Mouse (Mus musculus) B cell, adult 2 months (primary cell): ENCODE results near the gene Trhde.

Experiments used
- DNase-seq, 2 experiments: peaks; one replicate each; pipeline ENCODE4 v3.0.0; 2022

Gene Trhde

GRCm38 (mm10) chr10:114802161-114802651 lies at the start of gene Trhde:
Gene Trhde (minus strand): TSS chr10:114802307.
- DNase-seq = no peak

DNA sequence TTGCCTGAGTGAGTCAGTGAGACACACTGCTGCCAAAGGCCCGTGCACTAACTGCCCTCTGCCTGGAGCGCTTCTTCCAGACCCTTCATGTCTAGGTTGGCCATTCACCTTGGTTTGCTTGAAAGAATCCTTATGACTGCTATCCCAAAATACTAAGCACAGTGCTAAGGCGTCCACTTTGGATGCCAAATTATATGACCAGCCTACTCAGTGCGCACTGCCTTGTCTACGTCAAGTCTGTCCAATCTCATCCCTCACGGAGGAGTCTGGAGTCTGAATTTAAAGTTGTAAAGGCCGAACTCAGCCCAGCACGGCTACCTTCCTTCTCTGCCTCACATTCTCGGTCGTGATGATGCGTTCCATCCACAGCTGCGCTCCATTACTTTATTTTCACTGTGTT lies 39.9 kb upstream of the Trhde start:
- no peak for DNase-seq

DNA sequence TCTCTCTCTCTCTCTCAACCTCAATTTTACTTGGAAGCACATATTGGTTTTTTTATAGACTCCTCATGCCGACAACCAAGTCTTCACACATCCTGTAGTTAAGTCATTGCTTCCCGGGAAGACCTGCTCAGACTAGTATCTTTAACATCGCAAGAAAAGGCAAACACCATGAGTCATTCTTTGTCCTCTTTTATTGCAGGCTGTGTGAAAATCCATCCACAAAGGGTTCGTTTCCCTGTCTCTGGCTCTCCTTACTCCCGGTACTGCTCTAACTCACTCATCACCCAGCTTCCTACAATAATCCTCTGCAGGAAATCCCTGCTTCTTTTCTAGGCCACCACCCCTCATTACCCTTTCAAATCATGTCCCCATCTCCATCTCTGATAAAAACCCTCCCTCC lies 39.3 kb upstream of the Trhde start:
- DNase-seq = no peak

- no peak for DNase-seq
These were observed 29.2 kb upstream of the Trhde start for GRCm38 (mm10) chr10:114831313-114831712.

DNA sequence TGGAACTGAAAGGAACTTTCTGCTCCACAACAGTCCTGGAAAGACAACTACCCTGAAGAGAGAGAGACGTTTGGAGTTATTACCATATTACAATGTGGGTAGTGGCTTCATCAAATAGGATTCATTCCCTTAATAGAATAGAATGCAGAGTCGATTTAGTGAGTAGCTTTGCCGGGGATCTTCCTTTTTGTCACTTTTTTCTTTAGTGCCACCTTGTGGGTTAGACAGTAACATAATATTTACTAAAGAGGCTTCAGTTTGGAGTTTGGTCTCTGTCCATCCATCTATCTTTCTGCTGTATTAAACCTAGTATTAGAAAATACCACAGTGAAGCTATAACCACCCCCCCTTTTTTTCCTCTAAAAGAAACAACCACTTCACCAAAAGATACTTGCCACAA lies 6.7 kb upstream of the Trhde start:
- DNase-seq = no peak

GRCm38 (mm10) chr10:114805884-114806283 lies 3.8 kb upstream of the Trhde start:
- no peak for DNase-seq

GRCm38 (mm10) chr10:114801457-114802160 lies 498 bp downstream of the Trhde start:
- DNase-seq = no peak

- no peak for DNase-seq
These were observed 1.5 kb downstream of the Trhde start for GRCm38 (mm10) chr10:114800331-114801304.

GRCm38 (mm10) chr10:114799481-114799880 lies 2.6 kb downstream of the Trhde start:
- no peak for DNase-seq

- DNase-seq = no peak
These were observed 3.3 kb downstream of the Trhde start for GRCm38 (mm10) chr10:114798788-114799187.

DNA sequence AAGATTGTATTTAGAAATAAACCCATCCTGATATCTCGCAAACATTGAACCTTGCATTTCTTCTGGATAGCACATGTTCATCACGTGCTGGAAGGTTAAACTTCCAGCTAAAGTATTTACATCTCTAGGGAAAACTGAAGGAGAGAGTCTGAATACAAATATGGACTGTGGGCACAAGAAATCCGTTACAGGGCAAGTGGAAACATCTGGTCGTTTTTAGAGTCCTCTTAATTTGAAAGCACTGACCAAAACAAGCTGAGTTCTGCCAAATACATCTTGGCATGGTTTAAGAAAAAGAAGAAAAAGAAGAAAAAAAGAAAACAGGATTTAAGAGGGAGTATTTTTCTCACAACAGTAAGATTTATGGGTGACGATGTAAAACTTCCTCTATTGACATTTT lies 3.9 kb downstream of the Trhde start:
- DNase-seq = no peak

DNA sequence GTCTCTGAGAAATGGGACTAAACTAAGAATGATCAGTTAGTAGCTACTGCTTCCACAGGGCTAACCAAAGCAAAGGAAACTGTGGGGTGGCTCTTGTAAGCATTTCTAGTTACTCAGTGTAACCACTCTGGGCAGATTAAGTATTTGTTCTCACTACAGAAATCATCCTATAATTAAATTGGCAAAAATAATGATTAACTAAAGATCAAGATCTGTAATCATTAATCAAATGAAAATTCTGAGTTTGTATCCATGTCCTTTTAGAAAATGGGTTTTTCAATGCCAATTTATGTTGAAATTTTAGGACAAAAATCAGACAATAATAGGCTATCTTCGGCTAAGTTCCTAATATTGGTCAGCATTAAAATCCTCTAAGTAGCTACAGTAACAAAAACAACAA lies 4.4 kb downstream of the Trhde start:
- no peak for DNase-seq

DNA sequence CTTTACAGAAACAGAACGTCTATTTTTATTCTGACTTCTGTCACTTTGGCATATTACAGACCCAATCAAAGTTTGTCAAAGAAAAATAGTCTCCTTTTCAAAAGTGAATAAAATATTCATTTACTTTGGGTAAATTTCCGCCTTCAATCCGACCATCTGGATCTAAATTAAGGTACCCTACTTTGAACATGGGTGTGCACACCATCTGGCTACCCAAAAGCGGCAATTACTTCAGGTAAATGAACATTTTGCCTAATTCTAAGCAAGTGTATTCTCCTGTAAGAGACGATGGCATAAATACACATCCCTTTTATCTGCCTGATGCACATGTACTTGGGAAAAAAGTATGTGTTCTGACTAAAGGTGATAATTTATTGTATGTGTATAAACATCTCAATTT lies 5.2 kb downstream of the Trhde start:
- no peak for DNase-seq

DNA sequence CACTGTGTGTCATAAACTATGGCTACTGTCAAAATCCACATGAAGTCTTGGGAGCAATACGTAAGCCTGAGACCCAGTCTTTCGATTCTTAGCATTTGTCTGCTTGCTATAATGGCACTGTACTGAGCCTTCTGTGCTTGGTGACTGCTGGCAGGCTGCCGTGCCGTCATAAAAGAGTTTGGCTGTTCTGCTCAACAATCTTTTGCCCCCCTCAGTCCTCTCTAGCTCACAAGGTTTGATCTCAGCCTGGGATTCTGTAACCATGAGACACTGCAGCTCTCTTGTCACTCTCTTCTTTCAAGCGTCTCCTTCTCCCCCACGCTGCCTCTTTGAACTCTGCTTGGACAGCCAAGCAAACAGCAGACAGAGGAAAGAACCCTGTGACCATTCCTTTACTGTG lies 7.9 kb downstream of the Trhde start:
- no peak for DNase-seq

GRCm38 (mm10) chr10:114765914-114766313 lies 36.2 kb downstream of the Trhde start:
- no peak for DNase-seq

DNA sequence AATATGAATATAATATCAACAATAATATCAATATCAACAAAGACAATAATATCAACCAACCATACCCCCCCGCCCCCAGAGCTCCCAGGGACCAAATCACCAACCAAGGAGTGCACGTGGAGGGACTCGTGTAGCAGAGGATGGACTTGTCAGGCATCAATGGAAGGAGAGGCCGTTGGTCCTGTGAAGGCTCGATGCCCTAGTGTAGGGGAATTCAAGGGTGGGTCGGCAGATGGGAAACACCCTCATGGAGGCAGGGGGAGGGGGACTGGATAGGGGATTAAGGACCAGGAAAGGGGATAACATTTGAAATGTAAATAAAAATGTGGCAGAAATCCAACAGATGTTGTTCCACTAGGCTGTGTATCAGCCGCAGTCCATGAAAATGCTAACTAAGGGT lies 40.0 kb downstream of the Trhde start:
- no peak for DNase-seq

- DNase-seq = no peak
These were observed 42.9 kb downstream of the Trhde start for GRCm38 (mm10) chr10:114759240-114759639.

DNA sequence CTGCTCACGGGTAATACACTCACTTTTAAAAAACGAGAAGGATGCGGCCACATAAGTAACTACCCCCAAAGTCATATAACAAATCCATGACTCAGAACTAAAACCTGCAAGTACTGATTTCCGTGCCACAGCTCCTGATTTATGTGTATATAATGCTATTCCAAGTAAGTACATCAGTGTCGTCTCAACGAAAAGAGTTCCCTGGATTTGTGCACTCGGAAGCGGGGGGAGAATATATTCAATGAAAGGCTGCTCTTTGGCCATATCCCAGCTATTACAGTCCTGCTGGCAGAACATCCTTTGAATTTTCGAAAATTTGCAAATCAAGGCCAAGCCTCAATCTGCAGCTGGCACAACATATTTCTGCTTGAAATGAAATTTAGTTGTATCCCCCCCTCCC lies 43.5 kb downstream of the Trhde start:
- no peak for DNase-seq

GRCm38 (mm10) chr10:114742755-114743705 lies 59.1 kb downstream of the Trhde start:
- DNase-seq = no peak

- no peak for DNase-seq
These were observed 62.2 kb downstream of the Trhde start for GRCm38 (mm10) chr10:114739916-114740315.

DNA sequence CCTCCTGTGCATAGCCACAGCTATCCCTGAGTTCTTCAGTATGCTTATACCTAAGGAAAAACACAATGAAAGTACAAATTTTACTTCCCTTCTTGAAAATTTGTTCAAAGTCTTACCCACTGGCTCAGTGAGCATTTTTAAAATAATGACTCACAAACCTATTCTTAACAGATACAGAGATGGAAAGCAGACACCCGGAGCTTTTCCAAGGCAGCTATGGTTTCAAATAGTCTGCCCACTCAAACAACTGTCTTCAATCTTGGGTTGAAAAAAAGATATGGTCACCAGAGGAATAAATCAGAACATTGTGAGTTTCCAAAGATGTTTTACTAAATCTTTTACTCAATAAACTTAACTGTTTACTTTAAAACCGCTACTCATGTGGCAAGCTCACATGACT lies 64.5 kb downstream of the Trhde start:
- no peak for DNase-seq

- no peak for DNase-seq
These were observed 65.7 kb downstream of the Trhde start for GRCm38 (mm10) chr10:114736377-114736776.

DNA sequence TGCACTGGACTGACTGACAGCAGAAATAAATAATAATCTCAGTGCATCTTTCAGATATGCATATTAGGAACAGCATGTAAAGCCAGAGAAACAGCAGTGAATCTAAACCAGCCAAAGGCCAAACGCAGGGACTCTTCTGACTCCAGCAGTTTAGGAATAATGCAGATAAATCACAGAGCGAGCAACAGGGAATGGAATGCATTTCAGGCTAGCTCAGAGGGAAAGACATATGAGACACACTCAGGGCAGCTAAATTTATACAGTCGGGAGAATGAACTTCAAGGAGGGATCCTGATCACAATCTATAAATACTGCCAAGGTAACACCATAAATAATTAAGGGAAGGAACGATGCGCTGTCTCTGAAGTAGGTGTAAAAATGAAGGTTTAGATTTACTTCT lies 66.4 kb downstream of the Trhde start:
- DNase-seq = no peak
